Mouse (Mus musculus) spleen, postnatal 36 days (tissue): ENCODE results near the gene Ammecr1.

Experiments used
- DNase-seq, 2 experiments: peaks; one replicate each; pipeline ENCODE4 v3.0.0; 2022; ENCODE audit warnings: low spot score in 2 of 2, mixed read lengths in 1 of 2

Gene Ammecr1

DNA sequence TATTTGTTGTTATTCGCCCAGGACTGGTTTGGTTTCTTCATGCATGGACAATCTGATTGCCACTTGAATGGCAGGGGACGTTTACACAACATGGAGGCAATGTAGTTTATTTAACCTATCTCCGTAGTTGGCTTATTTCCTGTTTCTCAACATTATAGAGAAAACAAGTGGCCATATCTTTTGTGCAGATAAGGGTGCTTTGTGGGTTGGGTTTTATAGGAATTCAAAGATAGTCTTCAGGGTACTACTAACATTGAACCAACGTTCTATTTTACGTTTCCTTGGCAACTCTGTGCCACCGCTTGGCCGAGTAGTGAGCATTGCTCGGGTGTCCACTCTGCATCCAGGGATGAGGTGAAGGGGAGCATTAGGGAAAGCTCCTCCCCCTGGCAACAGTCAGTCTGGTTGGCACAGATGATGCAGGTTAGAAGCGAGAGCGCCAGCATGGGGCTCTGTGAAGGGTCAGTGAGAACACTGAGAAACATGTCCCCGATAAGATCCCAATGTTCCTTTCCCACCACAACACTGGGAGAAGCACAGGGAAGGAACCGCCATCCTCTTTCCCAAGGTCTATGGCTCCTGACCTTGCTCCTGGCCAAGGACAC lies 136.6 kb downstream of the Ammecr1 start:
- DNase-seq: no peak

GRCm38 (mm10) chrX:142829267-142829666 lies 137.3 kb downstream of the Ammecr1 start:
- DNase-seq: no peak

GRCm38 (mm10) chrX:142828184-142828908 lies 138.2 kb downstream of the Ammecr1 start:
- DNase-seq: no peak

- no peak for DNase-seq
Observed at GRCm38 (mm10) chrX:142827644-142828043, 138.9 kb downstream of the Ammecr1 start.

DNA sequence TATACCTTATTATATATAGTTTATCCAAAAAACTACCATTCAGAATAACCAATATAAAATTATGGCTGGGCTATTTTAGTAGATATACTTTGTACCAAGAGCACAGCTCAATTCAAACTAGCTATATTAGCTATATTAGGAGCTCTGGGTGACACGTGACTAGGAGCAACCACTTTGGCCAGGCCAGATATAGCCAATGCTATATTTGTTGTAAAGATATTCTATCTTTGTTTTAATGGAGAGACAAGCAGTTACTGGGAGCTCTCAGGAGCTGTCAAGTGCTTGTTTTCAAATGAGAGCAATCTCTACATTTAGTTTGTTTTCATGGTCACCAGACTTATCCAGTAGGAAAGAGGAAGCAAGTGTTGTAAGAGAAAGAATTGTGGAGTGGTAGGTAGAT lies 141.2 kb downstream of the Ammecr1 start:
- DNase-seq: no peak

DNA sequence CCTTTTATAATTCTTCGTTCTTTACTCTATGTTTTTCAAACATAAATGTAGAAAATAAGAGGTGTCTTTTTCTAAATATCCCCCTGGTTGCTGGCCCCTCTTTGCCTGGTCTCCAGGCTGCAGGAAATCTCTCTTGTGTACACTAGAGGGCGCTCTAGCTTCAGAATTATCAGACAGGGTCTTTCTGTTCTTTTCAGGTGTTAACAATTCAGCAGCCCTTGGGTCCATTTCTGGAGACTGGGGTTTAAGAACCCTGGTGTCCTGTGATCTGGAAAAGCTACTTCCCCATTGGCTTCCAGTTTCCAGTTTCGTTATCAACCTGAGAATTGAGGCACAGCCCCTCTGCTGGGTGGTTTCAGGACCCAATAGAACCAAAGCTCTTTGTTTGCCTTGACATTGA lies 144.7 kb downstream of the Ammecr1 start:
- DNase-seq: peak in 1 of 2 experiments; percentile 4

DNA sequence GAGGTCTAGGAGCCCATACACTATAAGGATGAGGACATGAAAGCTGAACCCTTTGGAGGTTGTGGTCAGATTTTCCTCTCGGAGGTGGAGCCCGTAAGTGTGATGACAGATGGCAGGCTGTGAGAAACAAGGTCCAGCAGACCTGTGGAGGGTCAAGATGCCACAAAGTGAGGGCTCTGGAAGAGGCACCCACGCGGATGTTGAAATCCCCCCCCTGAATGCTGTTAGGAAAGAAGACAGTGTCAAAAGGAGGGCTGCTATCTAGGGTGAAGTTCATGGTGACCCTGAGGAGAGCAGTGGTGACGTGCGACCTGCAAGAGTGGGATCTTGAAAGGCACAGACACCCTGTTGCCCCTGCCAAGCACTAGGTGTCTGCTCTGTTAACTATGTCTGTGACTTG lies 145.3 kb downstream of the Ammecr1 start:
- DNase-seq: no peak

DNA sequence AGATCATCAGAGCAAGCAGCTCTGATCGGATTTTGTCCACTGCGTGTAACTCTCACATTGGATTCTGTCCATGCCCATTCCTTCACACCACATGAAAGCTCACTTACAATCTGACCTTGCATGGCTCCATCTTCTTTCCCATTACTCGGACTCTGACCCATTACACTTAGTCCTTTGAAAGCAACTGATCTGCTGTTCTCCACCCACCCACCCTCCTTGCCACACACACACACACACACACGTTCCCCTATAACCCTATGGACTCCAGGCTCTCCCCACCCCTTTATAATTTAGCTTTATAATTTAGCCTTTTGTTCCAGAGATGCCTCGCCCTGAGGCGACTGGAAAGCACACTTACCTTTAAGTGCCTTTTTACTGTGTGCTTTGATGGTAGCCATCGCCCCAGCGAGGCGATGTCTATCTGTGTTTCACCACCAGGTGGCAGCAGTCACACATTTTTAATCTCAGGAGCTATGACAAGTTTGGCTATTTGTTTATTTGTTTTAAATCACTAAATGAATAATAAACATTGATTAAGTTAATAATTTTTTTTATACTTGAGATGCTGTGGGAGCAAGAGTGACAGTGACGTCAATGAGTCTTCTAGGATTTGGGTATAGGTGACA lies 148.4 kb downstream of the Ammecr1 start:
- peak in 1 of 2 experiments; percentile 19 for DNase-seq

- DNase-seq: no peak
Observed at GRCm38 (mm10) chrX:142813146-142813545, 153.4 kb downstream of the Ammecr1 start.

- peak; percentile 22 to 35 for DNase-seq
Observed at GRCm38 (mm10) chrX:142808411-142808810, 158.1 kb downstream of the Ammecr1 start.

GRCm38 (mm10) chrX:142806620-142807061 lies 159.9 kb downstream of the Ammecr1 start:
- no peak for DNase-seq

GRCm38 (mm10) chrX:142806126-142806525 lies 160.4 kb downstream of the Ammecr1 start:
- DNase-seq: no peak

- DNase-seq: no peak
Observed at GRCm38 (mm10) chrX:142804596-142804995, 161.9 kb downstream of the Ammecr1 start.
